Mouse (Mus musculus) ES-E14 (cell line): ENCODE measurements around the gene Orc5.

Experiments used
- MAFK ChIP-seq: IDR thresholded peaks from 2 replicates; pipeline ENCODE4 v1.6.1; 2014; ENCODE audit warnings: mild to moderate bottlenecking, low read depth, low read length, inconsistent platforms; ENCODE audit not compliant: insufficient read depth
- ZC3H11A ChIP-seq: IDR thresholded peaks from 2 replicates; pipeline ENCODE4 v1.6.1; 2012; ENCODE audit warnings: low read depth, mild to moderate bottlenecking, inconsistent platforms, low read length, borderline replicate concordance
- ZNF384 ChIP-seq: IDR thresholded peaks from 2 replicates; pipeline ENCODE4 v1.6.1; 2012; ENCODE audit warnings: low read depth, low read length, inconsistent platforms

DNA sequence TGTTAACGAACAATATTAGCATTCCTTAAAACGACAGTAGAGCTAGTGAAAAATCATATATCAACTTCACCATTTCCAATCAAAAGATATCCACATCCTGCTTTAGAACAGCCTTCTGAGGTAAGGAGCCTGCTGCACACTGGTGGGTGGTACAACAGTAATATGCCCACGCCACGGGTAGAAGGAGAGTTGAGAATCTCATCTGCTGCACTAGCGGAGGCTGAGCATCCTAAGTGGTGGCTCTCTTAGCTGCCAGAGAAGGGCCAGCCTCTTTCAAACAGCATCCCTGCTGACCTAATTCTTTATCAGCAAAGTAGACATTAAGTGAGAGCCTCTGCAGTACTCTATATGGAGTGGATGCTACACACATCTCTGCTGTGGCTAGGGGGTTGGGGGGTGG, 41.7 kb downstream of the Orc5 start:
- TF ChIP-seq ZNF384 (no peak), ZC3H11A (no peak), MAFK (no peak)
